Mouse (Mus musculus) gastrocnemius, adult 2 months (tissue): ENCODE measurements around the gene Exo5. TPM values are rescaled to one million over a fixed set of nuclear protein-coding genes. Genes with fewer than 3 reads are reported as not detected.

Source experiments
- DNase-seq: peaks from one replicate; pipeline ENCODE4 v3.0.0; 2022
- H3K27ac ChIP-seq: fragments of 200-600 bp; 2 replicates; pipeline ENCODE4 v1.8.1; 2022; ENCODE audit warnings: mild to moderate bottlenecking
- H3K4me3 ChIP-seq: fragments of 200-600 bp; 2 replicates; pipeline ENCODE4 v1.8.1; 2022; ENCODE audit warnings: mild to moderate bottlenecking, moderate library complexity
- CTCF ChIP-seq: fragments of 200-600 bp; IDR thresholded peaks from 2 replicates; pipeline ENCODE4 v1.8.1; 2022; ENCODE audit warnings: antibody characterized with exemption, mild to moderate bottlenecking, moderate library complexity
- intact Hi-C: fragments of 180-260 bp; cut with DNase I; formaldehyde crosslinking; loops from one replicate; pipeline ENCODE4 v1.15.1; 2025
- microRNA-seq: library from miRNA; unstranded; fragments of <30 nt; microRNA quantifications from one replicate; pipeline ENCODE4 v1.2.0, GENCODE M21; 2021
- total RNA-seq, 2 experiments: library from RNA; stranded (reverse); gene quantifications; 2 replicates each; pipeline ENCODE4 v1.2.3; 2021

Gene Exo5
- total RNA-seq, 2 experiments from 2014 or later, result 0.74 to 0.78 TPM

- intact Hi-C loops, result no loop called here
- DNase-seq, result no peak
- TF ChIP-seq CTCF, result no peak
- no peak overlapping the region for H3K4me3 ChIP-seq
- no peak overlapping the region for H3K27ac ChIP-seq
Measured at GRCm38 (mm10) chr4:120882002-120882625, 42.7 kb downstream of the Exo5 start.

GRCm38 (mm10) chr4:120880731-120881432 lies 43.9 kb downstream of the Exo5 start:
- no peak for DNase-seq
- intact Hi-C loops, result no loop called here
- TF ChIP-seq CTCF, result no peak
- Histone ChIP-seq H3K4me3 (no peak overlapping the region), H3K27ac (no peak overlapping the region)

GRCm38 (mm10) chr4:120879386-120879785 lies 45.4 kb downstream of the Exo5 start:
- intact Hi-C loops, result no loop called here
- TF ChIP-seq CTCF, result no peak
- Histone ChIP-seq H3K27ac (no peak overlapping the region), H3K4me3 (no peak overlapping the region)
- DNase-seq, result no peak

GRCm38 (mm10) chr4:120878728-120879127 lies 46.1 kb downstream of the Exo5 start:
- H3K4me3 ChIP-seq, result no peak overlapping the region
- DNase-seq, result no peak
- intact Hi-C loops, result no loop called here
- H3K27ac ChIP-seq, result no peak overlapping the region
- TF ChIP-seq CTCF, result no peak

GRCm38 (mm10) chr4:120875961-120876360 lies 48.9 kb downstream of the Exo5 start:
- no peak overlapping the region for H3K27ac ChIP-seq
- DNase-seq, result no peak
- no peak overlapping the region for H3K4me3 ChIP-seq
- no peak for TF ChIP-seq CTCF
- intact Hi-C loops, result no loop called here

Small RNA genes within 50 kb of the gene (microRNA-seq; reads per million reads assigned to microRNA genes)
- not detected for gene Mir7015

Other genes with a start within 250 kb of the Exo5 start
- gene Kcnq4, start 176.4 kb downstream of the Exo5 start, total RNA-seq, result 10 to 100 TPM; 13.4 to 14.5 TPM
- 10 to 100 TPM; 45.2 to 47.9 TPM for gene Nfyc, start 93.4 kb downstream of the Exo5 start, total RNA-seq
- under 1 TPM in 1 of 2 experiments, not detected in 1; 0.03 TPM for gene Rims3, start 70.2 kb downstream of the Exo5 start, total RNA-seq
- under 1 TPM; 0.20 to 0.42 TPM for gene Zfp69, start 26.7 kb upstream of the Exo5 start, total RNA-seq
- 10 to 100 TPM; 10.8 to 18.2 TPM for gene Smap2, start 92.2 kb upstream of the Exo5 start, total RNA-seq
- under 1 TPM in 1 of 2 experiments, not detected in 1; 0.20 TPM for gene Col9a2, start 114.4 kb upstream of the Exo5 start, total RNA-seq
- gene Zmpste24, start 173.2 kb upstream of the Exo5 start, total RNA-seq, result 10 to 100 TPM; 15.0 to 20.3 TPM
- gene Tmco2, start 184.2 kb upstream of the Exo5 start, total RNA-seq, result not detected